Mouse (Mus musculus): ENCODE data around the gene Lrrc25. TPM values are rescaled to one million over a fixed set of nuclear protein-coding genes. Genes with fewer than 3 reads are reported as not detected.
A peak's percentile ranks its signal among the peaks of the same experiment; 100 is the strongest.

Gene Lrrc25
- polyA plus RNA-seq, 1 experiment from 2014 or later: 0.57 TPM

GRCm38 (mm10) chr8:70609368-70609848, 6.5 kb upstream of the Lrrc25 start:
- ATAC-seq (ENCODE audit: insufficient number of reproducible peaks, low FRiP score, low TSS enrichment, low read depth) (peak; percentile 74), DNase-seq (ENCODE audit: low spot score) (peak; percentile 94)
- H3K9ac ChIP-seq (ENCODE audit: low read length): peak overlapping the region; percentile 85
- H3K4me3 ChIP-seq (ENCODE audit: low read depth, low read length): peak overlapping the region; percentile 42
- no peaks in the 10 kb centered on the region for H3K9me3 ChIP-seq (ENCODE audit: control insufficient read depth, low read length)
- H3K27ac ChIP-seq (replicated peaks; ENCODE audit: low read depth, low read length): peak overlapping the region; percentile 100
- peaks cover 25% of the 10 kb centered on the region for H3K4me1 ChIP-seq (ENCODE audit: control insufficient read depth, insufficient read depth, low read length)
- WGBS: under 1% methylated on average over 35 of the region's 39 CpGs
- H3K27me3 ChIP-seq (ENCODE audit: control insufficient read depth, insufficient read depth, low read length): no peaks in the 10 kb centered on the region
- peak overlapping the region; percentile 77 for H3K4me2 ChIP-seq (ENCODE audit: low read depth, severe bottlenecking)
- no peaks in the 10 kb centered on the region; the same call in 1 of the 2 replicates for H3K36me3 ChIP-seq (ENCODE audit: control insufficient read depth, insufficient read depth, low read length)

- Histone ChIP-seq H3K9ac (ENCODE audit: low read length) (peak overlapping the region; percentile 85), H3K27ac (replicated peaks; ENCODE audit: low read depth, low read length) (peak overlapping the region; percentile 100), H3K4me3 (ENCODE audit: low read depth, low read length) (peak overlapping the region; percentile 42), H3K36me3 (ENCODE audit: control insufficient read depth, insufficient read depth, low read length) (no peaks in the 10 kb centered on the region), H3K4me2 (ENCODE audit: low read depth, severe bottlenecking) (peak overlapping the region; percentile 77), H3K4me1 (ENCODE audit: control insufficient read depth, insufficient read depth, low read length) (peaks cover 23% of the 10 kb centered on the region), H3K9me3 (ENCODE audit: control insufficient read depth, low read length) (no peaks in the 10 kb centered on the region), H3K27me3 (ENCODE audit: control insufficient read depth, insufficient read depth, low read length) (no peaks in the 10 kb centered on the region)
- WGBS: 2% methylated on average over 44 of the region's 45 CpGs
- ATAC-seq (ENCODE audit: insufficient number of reproducible peaks, low FRiP score, low TSS enrichment, low read depth): peak; percentile 55
- DNase-seq (ENCODE audit: low spot score): peak; percentile 92
Observed at GRCm38 (mm10) chr8:70609849-70610795, 5.8 kb upstream of the Lrrc25 start.

- H3K4me1 ChIP-seq (ENCODE audit: control insufficient read depth, insufficient read depth, low read length): peaks cover 23% of the 10 kb centered on the region
- no peak for ATAC-seq (ENCODE audit: insufficient number of reproducible peaks, low FRiP score, low TSS enrichment, low read depth)
Observed at GRCm38 (mm10) chr8:70610796-70611771, 4.9 kb upstream of the Lrrc25 start.

GRCm38 (mm10) chr8:70611849-70612248, 4.1 kb upstream of the Lrrc25 start:
- Histone ChIP-seq H3K27me3 (ENCODE audit: control insufficient read depth, insufficient read depth, low read length) (no peaks in the 10 kb centered on the region), H3K4me3 (ENCODE audit: low read depth, low read length) (peak overlapping the region; percentile 42), H3K27ac (replicated peaks; ENCODE audit: low read depth, low read length) (peak overlapping the region; percentile 10; the same call in 1 of the 2 replicates), H3K9me3 (ENCODE audit: control insufficient read depth, low read length) (no peaks in the 10 kb centered on the region), H3K36me3 (ENCODE audit: control insufficient read depth, insufficient read depth, low read length) (no peaks in the 10 kb centered on the region), H3K4me2 (ENCODE audit: low read depth, severe bottlenecking) (peak overlapping the region; percentile 77), H3K4me1 (ENCODE audit: control insufficient read depth, insufficient read depth, low read length) (peaks cover 18% of the 10 kb centered on the region), H3K9ac (ENCODE audit: low read length) (peak overlapping the region; percentile 65; the same call in 1 of the 2 replicates)
- ATAC-seq (ENCODE audit: insufficient number of reproducible peaks, low FRiP score, low TSS enrichment, low read depth): no peak
- 1% methylated on average over 6 of the region's 6 CpGs for WGBS
- DNase-seq (ENCODE audit: low spot score): peak; percentile 95

More at GRCm38 (mm10) chr8:70610796-70611771, 4.9 kb upstream of the Lrrc25 start:
- DNase-seq (ENCODE audit: low spot score): peak; percentile 94
- peak overlapping the region; percentile 77 for H3K4me2 ChIP-seq (ENCODE audit: low read depth, severe bottlenecking)
- no peaks in the 10 kb centered on the region for H3K9me3 ChIP-seq (ENCODE audit: control insufficient read depth, low read length)
- peak overlapping the region; percentile 65 for H3K9ac ChIP-seq (ENCODE audit: low read length)
- H3K4me3 ChIP-seq (ENCODE audit: low read depth, low read length): peak overlapping the region; percentile 42
- WGBS: under 1% methylated on average over 54 of the region's 54 CpGs
- H3K27ac ChIP-seq (replicated peaks; ENCODE audit: low read depth, low read length): peak overlapping the region; percentile 100
- H3K27me3 ChIP-seq (ENCODE audit: control insufficient read depth, insufficient read depth, low read length): no peaks in the 10 kb centered on the region
- H3K36me3 ChIP-seq (ENCODE audit: control insufficient read depth, insufficient read depth, low read length): no peaks in the 10 kb centered on the region

- Histone ChIP-seq H3K27ac (replicated peaks; ENCODE audit: low read depth, low read length) (no peak overlapping the region), H3K9me3 (ENCODE audit: control insufficient read depth, low read length) (no peaks in the 10 kb centered on the region), H3K27me3 (ENCODE audit: control insufficient read depth, insufficient read depth, low read length) (no peaks in the 10 kb centered on the region), H3K4me1 (ENCODE audit: control insufficient read depth, insufficient read depth, low read length) (peaks cover 7% of the 10 kb centered on the region), H3K4me3 (ENCODE audit: low read depth, low read length) (no peak overlapping the region), H3K36me3 (ENCODE audit: control insufficient read depth, insufficient read depth, low read length) (no peaks in the 10 kb centered on the region), H3K4me2 (ENCODE audit: low read depth, severe bottlenecking) (no peak overlapping the region), H3K9ac (ENCODE audit: low read length) (no peak overlapping the region)
- DNase-seq (ENCODE audit: low spot score) (no peak), ATAC-seq (ENCODE audit: insufficient number of reproducible peaks, low FRiP score, low TSS enrichment, low read depth) (no peak)
- 18% methylated on average over 1 of the region's 1 CpGs for WGBS
Observed at GRCm38 (mm10) chr8:70613763-70614162, 2.2 kb upstream of the Lrrc25 start.

- DNase-seq (ENCODE audit: low spot score) (no peak), ATAC-seq (ENCODE audit: insufficient number of reproducible peaks, low FRiP score, low TSS enrichment, low read depth) (no peak)
- Histone ChIP-seq H3K4me2 (ENCODE audit: low read depth, severe bottlenecking) (no peak overlapping the region), H3K4me3 (ENCODE audit: low read depth, low read length) (no peak overlapping the region), H3K27me3 (ENCODE audit: control insufficient read depth, insufficient read depth, low read length) (no peaks in the 10 kb centered on the region), H3K36me3 (ENCODE audit: control insufficient read depth, insufficient read depth, low read length) (no peaks in the 10 kb centered on the region), H3K4me1 (ENCODE audit: control insufficient read depth, insufficient read depth, low read length) (peaks cover 3% of the 10 kb centered on the region; the same call in 1 of the 2 replicates), H3K9ac (ENCODE audit: low read length) (no peak overlapping the region), H3K9me3 (ENCODE audit: control insufficient read depth, low read length) (no peaks in the 10 kb centered on the region), H3K27ac (replicated peaks; ENCODE audit: low read depth, low read length) (no peak overlapping the region)
- WGBS: 73% methylated on average over 5 of the region's 5 CpGs
Observed at GRCm38 (mm10) chr8:70614469-70614868, 1.5 kb upstream of the Lrrc25 start.

- ATAC-seq (ENCODE audit: insufficient number of reproducible peaks, low FRiP score, low TSS enrichment, low read depth): no peak
- H3K36me3 ChIP-seq (ENCODE audit: control insufficient read depth, insufficient read depth, low read length): no peaks in the 10 kb centered on the region
- WGBS: 89% methylated on average over 8 of the region's 8 CpGs
Observed at GRCm38 (mm10) chr8:70615281-70615680, 674 bp upstream of the Lrrc25 start.

GRCm38 (mm10) chr8:70616645-70617044, 690 bp downstream of the Lrrc25 start:
- H3K36me3 ChIP-seq (ENCODE audit: control insufficient read depth, insufficient read depth, low read length): no peaks in the 10 kb centered on the region
- 58% methylated on average over 11 of the region's 11 CpGs for WGBS
- H3K27me3 ChIP-seq (ENCODE audit: control insufficient read depth, insufficient read depth, low read length): no peaks in the 10 kb centered on the region
- no peak for ATAC-seq (ENCODE audit: insufficient number of reproducible peaks, low FRiP score, low TSS enrichment, low read depth)
- H3K9me3 ChIP-seq (ENCODE audit: control insufficient read depth, low read length): no peaks in the 10 kb centered on the region
- peaks cover 3% of the 10 kb centered on the region; the same call in 1 of the 2 replicates for H3K4me1 ChIP-seq (ENCODE audit: control insufficient read depth, insufficient read depth, low read length)
- no peak overlapping the region for H3K9ac ChIP-seq (ENCODE audit: low read length)
- no peak overlapping the region for H3K27ac ChIP-seq (replicated peaks; ENCODE audit: low read depth, low read length)
- no peak for DNase-seq (ENCODE audit: low spot score)
- H3K4me3 ChIP-seq (ENCODE audit: low read depth, low read length): no peak overlapping the region
- H3K4me2 ChIP-seq (ENCODE audit: low read depth, severe bottlenecking): no peak overlapping the region

More at GRCm38 (mm10) chr8:70615281-70615680, 674 bp upstream of the Lrrc25 start:
- Histone ChIP-seq H3K4me2 (ENCODE audit: low read depth, severe bottlenecking) (no peak overlapping the region), H3K27ac (replicated peaks; ENCODE audit: low read depth, low read length) (no peak overlapping the region), H3K4me1 (ENCODE audit: control insufficient read depth, insufficient read depth, low read length) (peaks cover 3% of the 10 kb centered on the region; the same call in 1 of the 2 replicates), H3K9me3 (ENCODE audit: control insufficient read depth, low read length) (no peaks in the 10 kb centered on the region), H3K4me3 (ENCODE audit: low read depth, low read length) (no peak overlapping the region), H3K27me3 (ENCODE audit: control insufficient read depth, insufficient read depth, low read length) (no peaks in the 10 kb centered on the region), H3K9ac (ENCODE audit: low read length) (no peak overlapping the region)
- DNase-seq (ENCODE audit: low spot score): no peak

All from limb, embryonic 11.5 days (tissue).